ENCODE assay signal across 35 mouse cellular contexts in the genomic region with DNA sequence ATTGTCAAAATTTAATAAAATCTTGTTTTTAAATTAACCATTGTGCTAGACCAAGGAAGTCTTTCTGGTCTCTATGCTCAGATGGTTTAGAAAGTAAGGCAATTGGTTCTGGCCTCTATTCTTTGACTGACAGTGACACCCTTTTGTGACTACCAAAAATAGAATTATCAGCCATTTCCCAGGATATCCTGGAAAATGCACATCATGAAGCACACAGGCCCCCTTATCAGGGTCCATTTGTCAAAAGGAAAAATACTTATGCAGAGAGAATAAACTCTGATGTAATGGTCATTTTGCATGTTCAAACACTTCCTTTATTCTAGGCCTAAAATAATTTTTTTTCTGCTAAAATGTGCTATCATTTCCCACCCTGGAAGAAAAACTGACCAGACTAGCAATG.
"Had no signal": no experiment of that assay in that cellular context is flagged by ENCODE, and none has a peak within 500 bp of the region (broad histone marks: within the 10 kb centered on the region; RNA-seq: fewer than 3 reads in every experiment).

No protein-coding gene starts in this region.

- H3K4me1 ChIP-seq: heart, embryonic 10.5 days; heart, embryonic 12.5 days; heart, embryonic 13.5 days; heart, embryonic 15.5 days; hindbrain, embryonic 10.5 days; hindbrain, embryonic 12.5 days; hindbrain, embryonic 13.5 days; hindbrain, embryonic 15.5 days; intestine, embryonic 15.5 days; kidney, embryonic 15.5 days had no signal

- H3K9ac ChIP-seq: heart, embryonic 12.5 days; heart, embryonic 13.5 days; heart, embryonic 15.5 days; hindbrain, embryonic 12.5 days; hindbrain, embryonic 13.5 days; hindbrain, embryonic 14.5 days; hindbrain, embryonic 15.5 days; intestine, embryonic 15.5 days; kidney, embryonic 15.5 days had no signal

- H3K27ac ChIP-seq: heart, embryonic 10.5 days; heart, embryonic 13.5 days; heart, embryonic 15.5 days; hindbrain, embryonic 10.5 days; hindbrain, embryonic 12.5 days; hindbrain, embryonic 13.5 days; hindbrain, embryonic 14.5 days; hindbrain, embryonic 15.5 days; hindbrain, postnatal 0 days; intestine, embryonic 15.5 days; kidney, embryonic 15.5 days; kidney, postnatal 0 days; layer of hippocampus, adult 2 months had no signal

- H3K36me3 ChIP-seq: heart, embryonic 10.5 days; heart, embryonic 12.5 days; heart, embryonic 13.5 days; heart, embryonic 15.5 days; hindbrain, embryonic 10.5 days; hindbrain, embryonic 12.5 days; hindbrain, embryonic 13.5 days; hindbrain, embryonic 15.5 days; intestine, embryonic 15.5 days; kidney, embryonic 15.5 days had no signal

- H3K27me3 ChIP-seq: heart, embryonic 12.5 days; heart, embryonic 13.5 days; heart, embryonic 15.5 days; hindbrain, embryonic 12.5 days; hindbrain, embryonic 13.5 days; hindbrain, embryonic 15.5 days; intestine, embryonic 15.5 days; kidney, embryonic 15.5 days had no signal

- H3K4me3 ChIP-seq: heart, embryonic 10.5 days; heart, embryonic 12.5 days; heart, embryonic 13.5 days; heart, embryonic 15.5 days; hindbrain, embryonic 10.5 days; hindbrain, embryonic 12.5 days; hindbrain, embryonic 13.5 days; hindbrain, embryonic 15.5 days; intestine, embryonic 15.5 days; kidney, embryonic 15.5 days; layer of hippocampus, adult 2 months had no signal

- H3K9me3 ChIP-seq: heart, embryonic 10.5 days; heart, embryonic 12.5 days; heart, embryonic 13.5 days; heart, embryonic 15.5 days; hindbrain, embryonic 10.5 days; hindbrain, embryonic 12.5 days; hindbrain, embryonic 13.5 days; hindbrain, embryonic 15.5 days; intestine, embryonic 15.5 days; kidney, embryonic 15.5 days had no signal

- H3K4me2 ChIP-seq: heart, embryonic 11.5 days; heart, embryonic 12.5 days; heart, embryonic 13.5 days; heart, embryonic 15.5 days; hindbrain, embryonic 12.5 days; hindbrain, embryonic 13.5 days; hindbrain, embryonic 14.5 days; hindbrain, embryonic 15.5 days; intestine, embryonic 15.5 days; kidney, embryonic 15.5 days had no signal

- ATAC-seq: hindbrain, embryonic 16.5 days; hindbrain, postnatal 0 days; inflammation-experienced regulatory T-cells, adult 6 months; intestine, embryonic 15.5 days; intestine, embryonic 16.5 days; intestine, postnatal 0 days had no signal

- DNase-seq: heart, postnatal 10 days; heart, postnatal 14 days; heart, postnatal 36 days; heart, postnatal 4 days; kidney, adult 11 months; kidney, adult 18-20 months; kidney, adult 2 months; kidney, adult 8-10 months; kidney, adult 9 months; kidney, postnatal 10 days; kidney, postnatal 14 days; kidney, postnatal 25 days; kidney, postnatal 36 days; kidney, postnatal 4 days; layer of hippocampus, adult 9-11 months; layer of hippocampus, postnatal 36 days had no signal
